Mouse (Mus musculus): ENCODE measurements around the gene Kansl2.
A peak's percentile ranks its signal among the peaks of the same experiment; 100 is the strongest.
"Not testable (repeated sequence)": the region's sequence is repeated elsewhere in the genome, so short reads cannot be mapped to it uniquely, and the experiment has no call there.

Kansl2 gene

GRCm38 (mm10) chr15:98536828-98537510, 2.9 kb upstream of the Kansl2 start:
- DNase-seq (ENCODE audit: low spot score in 2 of 2): no peak

DNA sequence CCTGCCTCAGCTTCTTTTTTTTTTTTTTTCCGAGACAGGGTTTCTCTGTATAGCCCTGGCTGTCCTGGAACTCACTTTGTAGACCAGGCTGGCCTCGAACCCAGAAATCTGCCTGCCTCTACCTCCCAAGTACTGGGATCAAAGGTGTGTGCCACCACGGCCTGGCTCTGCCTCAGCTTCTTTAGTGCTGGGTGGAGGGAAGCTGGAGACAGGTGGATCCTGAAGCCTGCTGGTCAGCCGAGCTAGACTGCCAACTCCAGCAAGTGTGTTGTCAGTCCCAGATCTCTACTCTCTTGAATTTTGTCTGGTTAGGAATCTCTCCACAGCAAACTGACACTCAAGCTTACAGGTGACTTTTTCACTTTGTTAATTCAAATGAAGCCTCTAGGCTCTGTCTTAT, 1.9 kb upstream of the Kansl2 start:
- DNase-seq (ENCODE audit: low spot score in 2 of 2): no peak

DNA sequence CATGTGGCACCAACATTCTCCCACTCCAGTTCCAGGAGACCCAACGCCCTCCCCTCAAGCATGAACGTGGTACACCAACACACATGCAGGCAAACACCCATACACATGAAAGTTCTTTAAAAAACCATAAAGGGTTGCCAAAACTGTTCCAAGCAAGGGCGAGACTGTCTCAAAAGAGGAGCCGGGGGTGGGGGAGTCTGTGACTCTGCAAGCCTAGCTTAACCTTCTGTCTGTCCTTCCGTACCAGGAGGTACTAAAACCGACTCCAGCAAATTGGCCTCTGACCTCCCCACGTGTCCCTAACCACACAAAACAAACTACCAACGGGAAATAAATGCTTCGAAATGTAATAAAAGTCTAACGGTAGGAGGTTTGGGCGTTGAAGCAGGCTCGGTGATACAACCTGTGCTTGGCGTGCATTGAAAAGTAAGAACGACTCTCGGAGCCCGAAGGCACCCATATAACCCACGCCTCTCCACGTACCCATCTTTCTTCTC, 981 bp downstream of the Kansl2 start:
- no peak for DNase-seq (ENCODE audit: low spot score in 2 of 2)

GRCm38 (mm10) chr15:98532281-98532680, 1.8 kb downstream of the Kansl2 start:
- DNase-seq (ENCODE audit: low spot score in 2 of 2): peak in 1 of 2 experiments; percentile 16

DNA sequence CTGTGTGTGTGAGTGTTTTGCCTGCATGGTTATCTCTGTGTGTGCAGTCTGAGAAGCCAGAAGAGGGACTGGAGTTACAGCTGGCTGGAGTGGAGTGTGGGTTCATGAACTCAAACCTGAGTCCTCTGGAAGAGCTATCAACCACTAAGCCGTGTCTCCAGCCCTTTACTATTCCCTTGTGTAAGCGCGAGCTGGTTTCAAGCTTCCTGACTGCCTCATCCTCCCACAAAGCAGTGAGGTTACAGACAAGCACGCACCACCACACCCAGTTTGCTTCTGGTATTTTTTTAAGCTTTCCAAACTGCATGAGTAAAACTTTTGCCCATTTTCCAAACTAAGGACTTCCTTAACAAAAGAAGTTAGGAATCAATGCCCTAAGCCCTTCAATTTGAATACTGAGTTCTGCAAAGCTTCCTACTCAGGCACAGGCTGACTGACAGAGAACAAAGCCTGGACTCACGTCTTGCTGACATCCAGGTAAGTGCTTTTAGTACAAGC, 5.9 kb downstream of the Kansl2 start:
- no peak for DNase-seq (ENCODE audit: low spot score in 2 of 2)

DNA sequence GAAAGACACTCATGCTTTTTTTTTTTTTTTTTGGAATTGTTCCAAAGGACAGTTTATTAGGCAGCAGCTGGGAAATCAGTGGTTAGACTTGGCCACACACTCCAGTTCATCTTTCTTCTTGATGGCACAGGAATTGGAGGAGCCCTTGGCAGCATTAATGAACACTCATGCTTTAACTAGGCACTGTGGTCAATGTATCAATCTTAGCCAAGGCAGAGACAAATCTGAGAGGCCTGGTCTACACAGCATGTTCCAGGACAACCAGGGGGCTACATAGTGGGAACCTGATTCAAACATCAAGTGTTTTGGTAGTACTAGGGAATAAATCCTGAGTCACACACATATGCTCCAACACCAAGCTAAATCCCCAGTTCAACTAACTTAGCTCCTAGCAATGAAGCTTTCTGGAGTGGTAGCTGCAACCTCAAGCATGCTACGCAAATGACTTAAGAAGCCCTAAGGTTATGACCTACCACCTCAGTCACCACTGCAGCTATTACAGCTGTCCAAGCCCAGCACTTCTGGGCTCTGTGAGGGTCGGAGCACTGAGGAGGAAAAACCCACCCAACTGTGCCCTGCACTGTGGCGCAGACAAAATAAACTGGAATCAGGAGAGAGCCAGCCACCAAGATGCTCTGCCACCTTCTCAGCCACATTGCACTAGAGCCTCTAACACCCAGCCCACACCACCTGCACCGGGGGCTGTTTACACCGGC, 6.8 kb downstream of the Kansl2 start:
- DNase-seq (ENCODE audit: low spot score in 2 of 2): no peak

DNA sequence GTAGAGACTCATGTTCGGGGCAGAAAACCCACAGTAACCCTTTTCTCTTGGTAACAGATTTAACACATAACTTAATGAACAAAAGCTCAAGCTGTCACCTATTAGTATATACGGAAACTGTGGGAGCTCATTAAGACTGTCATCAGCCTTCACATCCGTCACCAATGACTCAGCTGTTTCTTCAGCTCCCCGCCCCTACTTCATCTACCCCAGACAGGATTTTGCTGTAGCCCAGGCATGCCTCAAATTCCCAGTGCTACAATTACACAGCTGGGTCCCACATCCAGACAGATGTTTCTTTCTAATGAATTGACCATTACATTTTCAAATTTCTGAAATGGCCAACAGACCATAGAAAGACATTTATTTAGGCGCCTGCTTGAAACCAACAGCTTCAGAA, 8.0 kb downstream of the Kansl2 start:
- no peak for DNase-seq (ENCODE audit: low spot score in 2 of 2)

- no peak for DNase-seq (ENCODE audit: low spot score in 2 of 2)
Observed at GRCm38 (mm10) chr15:98521245-98521644, 12.8 kb downstream of the Kansl2 start.

GRCm38 (mm10) chr15:98517380-98518355, 16.4 kb downstream of the Kansl2 start:
- DNase-seq (ENCODE audit: low spot score in 2 of 2): peak; percentile 46 to 55

GRCm38 (mm10) chr15:98514845-98515244, 19.2 kb downstream of the Kansl2 start:
- DNase-seq (ENCODE audit: low spot score in 2 of 2): not testable (repeated sequence)

DNA sequence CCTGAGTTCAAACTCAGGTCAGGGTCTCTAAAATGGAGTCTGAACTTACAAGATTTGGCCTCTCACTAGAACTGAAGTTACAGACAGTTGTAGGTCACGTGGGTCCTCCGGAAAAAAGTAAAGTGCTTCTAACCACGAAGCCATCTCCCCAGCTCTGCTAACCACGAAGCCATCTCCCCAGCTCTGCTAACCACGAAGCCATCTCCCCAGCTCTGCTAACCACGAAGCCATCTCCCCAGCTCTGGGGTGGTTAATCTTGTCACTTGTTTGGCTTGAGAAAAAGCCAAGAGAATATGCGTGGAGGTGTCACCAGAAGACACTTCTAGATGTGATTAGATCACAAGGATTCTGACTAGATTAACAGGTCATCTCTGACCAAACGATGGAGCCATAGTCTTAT, 19.9 kb downstream of the Kansl2 start:
- DNase-seq (ENCODE audit: low spot score in 2 of 2): no peak

DNA sequence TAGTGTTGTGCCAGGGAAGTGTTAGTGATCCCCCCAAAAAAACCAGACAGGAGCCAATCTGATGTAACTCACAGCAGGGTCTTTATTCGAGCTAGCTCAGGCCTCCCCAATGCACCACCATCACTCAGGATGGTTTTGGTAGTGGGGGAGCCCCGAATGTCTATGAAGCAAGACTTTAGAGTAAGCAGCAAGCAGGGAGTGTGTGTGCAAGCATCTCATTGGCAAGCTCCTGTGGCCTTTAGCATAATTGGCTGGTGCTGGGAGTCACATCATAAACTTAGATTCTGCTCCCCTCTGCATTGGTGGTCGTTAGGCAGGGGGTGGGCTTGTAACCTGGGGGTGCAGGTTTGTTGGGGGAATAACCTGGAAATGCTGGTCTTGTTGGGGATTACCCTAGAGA, 20.4 kb downstream of the Kansl2 start:
- not testable (repeated sequence) for DNase-seq (ENCODE audit: low spot score in 2 of 2)

DNA sequence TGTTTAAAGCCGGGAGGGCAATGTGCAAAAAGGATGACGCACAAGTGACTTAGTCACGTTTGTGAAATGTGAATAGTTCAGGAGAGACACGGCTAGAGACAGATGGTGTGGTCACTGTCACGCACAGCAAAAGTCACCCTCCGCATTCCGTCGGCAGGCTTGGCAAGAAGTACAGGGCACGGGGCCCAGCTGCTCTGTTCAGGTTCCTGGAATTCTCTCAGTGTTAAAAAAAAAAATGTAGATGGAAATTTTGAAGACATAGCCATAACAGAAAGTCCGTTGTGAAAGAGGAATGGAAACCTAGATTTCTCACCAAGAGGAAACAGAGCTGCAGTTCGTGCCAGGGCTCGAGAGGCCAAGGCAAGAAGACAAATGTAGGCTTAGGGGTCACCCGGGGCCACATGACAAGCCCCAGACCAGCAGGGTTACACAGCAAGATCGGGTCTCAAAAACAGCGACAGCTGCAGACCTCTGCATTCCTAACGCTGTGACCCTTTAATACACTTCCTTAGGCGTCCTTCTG, 21.2 kb downstream of the Kansl2 start:
- DNase-seq (ENCODE audit: low spot score in 2 of 2): peak; percentile 26 to 54

GRCm38 (mm10) chr15:98512232-98512631, 21.8 kb downstream of the Kansl2 start:
- DNase-seq (ENCODE audit: low spot score in 2 of 2): no peak

DNA sequence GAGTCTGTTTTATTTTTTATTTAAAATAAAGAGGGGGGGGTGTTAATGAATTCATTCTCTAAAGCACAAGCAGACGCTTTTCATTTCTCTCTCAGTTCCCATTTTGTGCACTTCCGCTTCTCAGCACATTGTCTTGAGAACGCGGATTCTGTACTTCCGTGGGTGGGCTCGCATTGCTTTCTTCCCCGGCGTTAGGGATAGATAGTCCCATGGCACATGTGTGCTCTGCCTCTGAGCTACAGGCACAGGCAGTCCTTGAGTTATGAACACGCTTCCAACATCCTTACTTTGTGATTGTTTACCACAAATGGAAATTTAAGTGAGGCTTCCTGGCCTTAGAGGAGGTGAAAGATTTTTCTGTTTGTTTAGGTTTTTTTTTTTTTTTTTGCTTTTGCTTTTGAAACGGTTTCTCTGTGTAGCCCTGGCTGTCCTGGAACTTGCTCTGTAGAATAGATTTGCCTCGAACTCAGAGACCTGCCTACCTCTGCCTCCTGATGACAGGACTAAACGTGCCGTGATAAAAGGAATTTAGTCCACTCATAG, 22.6 kb downstream of the Kansl2 start:
- DNase-seq (ENCODE audit: low spot score in 2 of 2): no peak

DNA sequence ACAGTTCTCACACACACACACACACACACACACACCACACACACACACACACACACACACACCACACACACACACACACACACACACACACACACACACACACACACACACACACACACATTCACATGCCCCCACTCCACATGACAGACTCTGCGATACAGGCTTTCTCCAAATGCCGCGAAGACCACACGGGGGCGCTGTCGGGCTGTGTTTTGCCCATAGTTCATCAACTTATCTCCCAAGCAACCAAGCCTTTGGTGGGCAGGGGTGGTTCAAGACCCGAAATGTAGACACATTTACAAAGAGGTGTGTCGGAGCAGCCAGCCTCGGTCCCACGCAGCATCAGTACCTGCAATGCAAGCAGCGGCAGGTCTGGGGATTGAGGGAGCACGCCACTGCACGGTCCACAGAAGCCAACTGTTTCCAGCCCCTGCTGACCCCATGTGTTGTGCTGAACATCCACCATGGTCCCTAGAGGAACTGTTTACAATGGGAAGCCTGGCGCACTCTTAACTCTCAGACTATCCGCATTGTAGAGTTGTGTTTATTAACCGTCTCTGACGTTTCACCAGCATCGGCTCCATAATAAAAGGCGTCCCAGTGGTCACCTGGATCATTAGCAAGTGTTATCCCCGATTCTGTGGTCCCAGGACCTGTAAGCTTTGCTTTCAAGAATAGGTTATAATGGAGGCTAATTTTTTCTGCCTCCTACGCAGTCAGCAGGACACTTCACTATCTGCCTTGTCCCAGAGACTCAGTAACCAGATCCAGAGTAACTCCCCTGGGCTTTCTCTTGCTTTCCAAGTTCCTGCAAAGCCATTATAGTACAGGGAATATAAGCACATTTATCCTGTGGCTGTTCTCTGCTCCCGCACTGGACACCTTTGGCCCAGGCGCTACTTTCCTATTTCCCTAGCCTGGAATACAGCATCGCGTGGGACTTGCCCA, 23.4 kb downstream of the Kansl2 start:
- DNase-seq (ENCODE audit: low spot score in 2 of 2): peak; percentile 35 to 71

DNA sequence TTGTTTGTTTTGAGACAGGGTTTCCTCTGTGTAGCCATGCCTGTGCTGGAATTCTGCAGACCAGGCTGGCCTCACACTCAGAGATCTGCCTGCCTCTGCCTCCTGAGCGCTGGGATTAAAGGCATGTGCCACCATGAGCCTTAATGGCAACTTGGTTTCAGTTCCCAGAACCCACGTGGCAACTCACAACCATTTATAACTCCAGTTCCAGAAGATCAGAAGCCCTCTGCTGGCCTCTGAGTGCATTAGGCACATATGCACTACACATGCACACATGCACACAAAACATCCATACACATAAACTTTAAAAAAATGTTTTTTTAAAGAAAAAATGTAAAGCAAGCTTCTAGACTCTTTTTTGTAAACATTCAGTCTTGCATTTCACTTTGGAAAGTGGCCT, 24.7 kb downstream of the Kansl2 start:
- DNase-seq (ENCODE audit: low spot score in 2 of 2): no peak

- DNase-seq (ENCODE audit: low spot score in 2 of 2): no peak
Observed at GRCm38 (mm10) chr15:98507321-98507720, 26.7 kb downstream of the Kansl2 start.

DNA sequence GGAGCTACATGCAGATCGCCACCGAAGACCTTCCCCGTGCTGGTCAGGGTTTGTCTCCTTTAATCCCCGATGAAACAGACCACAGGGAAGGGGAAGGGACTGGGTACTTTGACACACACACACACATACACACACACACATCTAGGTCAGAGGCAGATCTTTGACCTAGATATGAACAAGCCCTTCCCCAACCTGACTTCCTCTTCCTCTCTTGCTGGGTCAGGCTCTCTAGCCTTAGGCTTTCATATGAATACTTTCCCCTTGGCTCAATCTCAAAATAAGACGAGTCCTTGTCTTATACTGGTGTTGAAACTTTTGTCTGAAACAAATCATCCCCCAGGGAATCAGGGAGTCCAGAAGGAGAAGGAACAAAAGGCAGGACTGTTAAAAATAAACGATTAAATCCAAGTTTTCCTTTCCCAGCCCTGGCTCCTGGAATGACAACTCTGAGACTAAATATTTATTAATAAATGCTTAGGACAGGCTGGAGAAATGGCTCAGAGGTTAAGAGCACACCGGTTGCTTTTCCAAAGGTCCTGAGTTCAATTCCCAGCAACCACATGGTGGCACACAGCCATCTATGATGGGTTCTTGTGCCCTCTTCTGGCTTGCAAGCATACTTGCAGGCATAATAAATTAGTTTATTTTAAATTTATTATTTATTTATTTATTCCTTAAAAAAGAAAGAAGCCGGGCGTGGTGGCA, 27.7 kb downstream of the Kansl2 start:
- no peak for DNase-seq (ENCODE audit: low spot score in 2 of 2)
